Mouse (Mus musculus) heart, postnatal 0 days (tissue): ENCODE measurements around the gene Phldb3. TPM values are rescaled to one million over a fixed set of nuclear protein-coding genes. Genes with fewer than 3 reads are reported as not detected.

Experiments
- ATAC-seq: fragments of 200-750 bp; cut with Nextera tagmentation; 2 replicates; pipeline ENCODE4 v1.8.0; 2017; ENCODE audit warnings: low read depth, moderate number of reproducible peaks, moderate library complexity; ENCODE audit not compliant: insufficient read depth
- DNase-seq: peaks from one replicate; pipeline ENCODE4 v3.0.0-alpha.2; 2016; ENCODE audit warnings: low spot score
- H3K27ac ChIP-seq: fragments of 300-500 bp; sonication (generic); 2 replicates; pipeline ENCODE4 v1.5.1; 2014; ENCODE audit warnings: low read depth, mild to moderate bottlenecking
- H3K27me3 ChIP-seq: fragments of 300-500 bp; sonication (generic); 2 replicates; pipeline ENCODE4 v1.6.1; 2014; ENCODE audit warnings: low read length, mixed read lengths; ENCODE audit not compliant: control insufficient read depth, insufficient read depth
- H3K36me3 ChIP-seq: fragments of 300-500 bp; sonication (generic); replicated peaks from 2 replicates; pipeline ENCODE4 v1.6.1; 2014; ENCODE audit warnings: low read length, mixed read lengths; ENCODE audit not compliant: control insufficient read depth, insufficient read depth
- H3K4me1 ChIP-seq: fragments of 300-500 bp; sonication (generic); 2 replicates; pipeline ENCODE4 v1.6.1; 2014; ENCODE audit warnings: antibody characterized with exemption; ENCODE audit not compliant: control insufficient read depth, insufficient read depth
- H3K4me2 ChIP-seq: fragments of 300-500 bp; sonication (generic); 2 replicates; pipeline ENCODE4 v1.6.1; 2014; ENCODE audit warnings: low read depth, mild to moderate bottlenecking, low read length, moderate library complexity
- H3K4me3 ChIP-seq: fragments of 300-500 bp; sonication (generic); 2 replicates; pipeline ENCODE4 v1.5.1; 2014; ENCODE audit warnings: low read depth, low read length
- H3K9ac ChIP-seq: fragments of 300-500 bp; sonication (generic); replicated peaks from 2 replicates; pipeline ENCODE4 v1.6.1; 2014; ENCODE audit warnings: low read depth, low read length, mixed read lengths
- H3K9me3 ChIP-seq: fragments of 300-500 bp; sonication (generic); replicated peaks from 2 replicates; pipeline ENCODE4 v1.6.1; 2016; ENCODE audit warnings: low read length; ENCODE audit not compliant: control insufficient read depth
- CTCF ChIP-seq: IDR thresholded peaks from 2 replicates; pipeline ENCODE4 v1.5.1; 2016; ENCODE audit warnings: antibody characterized with exemption, control low read depth, low read depth
- EP300 ChIP-seq: IDR thresholded peaks from 2 replicates; pipeline ENCODE4 v1.6.1; 2016; ENCODE audit warnings: antibody characterized with exemption, low read depth
- WGBS: fragments of 180-500 bp; shearing (Covaris S2); extraction: QIAGEN DNeasy Blood & Tissue Kit; methylation state at CpG from one replicate; pipeline ENCODE4 v1.1.7; 2014; 5-methylcytosine and 5-hydroxymethylcytosine counted together
- polyA plus RNA-seq: library from polyadenylated mRNA; unstranded; fragments of >200 nt; fragmentation: Nextera tagmentation; extraction: Ambion mirVana; gene quantifications from 2 replicates; pipeline ENCODE4 v1.2.1, GENCODE M21; 2015
- total RNA-seq: library from RNA; depleted of rRNA; stranded (reverse); fragments of >200 nt; gene quantifications from 2 replicates; pipeline ENCODE4 v1.2.3, GENCODE M21; 2014; ENCODE audit warnings: low replicate concordance; rRNA removed

Phldb3 gene
- total and polyA plus RNA-seq, 2 experiments from 2014 or later = not detected

GRCm38 (mm10) chr7:24676575-24676974, 66.0 kb downstream of the Phldb3 start, which contains the start of gene Tex101:
Tex101 (minus strand) TSS chr7:24676675.
- Histone ChIP-seq H3K9ac (no peak within 1 kb of the TSS), H3K4me3 (no peak within 1 kb of the TSS), H3K27me3 (no peaks in the 10 kb centered on the region), H3K4me1 (no peaks in the 10 kb centered on the region), H3K27ac (no peak within 1 kb of the TSS), H3K9me3 (no peaks in the 10 kb centered on the region), H3K36me3 (no peaks in the 10 kb centered on the region), H3K4me2 (no peak within 1 kb of the TSS)
- DNase-seq (no peak), ATAC-seq (no peak)
- TF ChIP-seq CTCF = no peak
- no peak for TF ChIP-seq EP300
- WGBS = 75% methylated on average over 9 of the region's 9 CpGs

Other genes with a start within 250 kb of the Phldb3 start
- gene Kcnn4, start 240.5 kb upstream of the Phldb3 start, total RNA-seq = 0.69 and 2.0 TPM in 2 replicates
- 0.85 and 0.98 TPM in 2 replicates for gene Kcnn4, start 240.5 kb upstream of the Phldb3 start, polyA plus RNA-seq
- gene Smg9, start 211.1 kb upstream of the Phldb3 start, total RNA-seq = 15.5 and 30.2 TPM in 2 replicates
- 13.1 and 13.5 TPM in 2 replicates for gene Smg9, start 211.1 kb upstream of the Phldb3 start, polyA plus RNA-seq
- gene Irgc1, start 158.5 kb upstream of the Phldb3 start, total RNA-seq = not detected in 2 replicates
- not detected in 2 replicates for gene Irgc1, start 158.5 kb upstream of the Phldb3 start, polyA plus RNA-seq
- 13.1 and 16.0 TPM in 2 replicates for gene Plaur, start 148.3 kb upstream of the Phldb3 start, total RNA-seq
- gene Plaur, start 148.3 kb upstream of the Phldb3 start, polyA plus RNA-seq = 6.1 and 6.5 TPM in 2 replicates
- 14.3 and 30.5 TPM in 2 replicates for gene Cadm4, start 128.7 kb upstream of the Phldb3 start, total RNA-seq
- gene Cadm4, start 128.7 kb upstream of the Phldb3 start, polyA plus RNA-seq = 4.1 and 4.2 TPM in 2 replicates
- gene Zfp428, start 103.8 kb upstream of the Phldb3 start, total RNA-seq = 24.8 and 36.3 TPM in 2 replicates
- gene Zfp428, start 103.8 kb upstream of the Phldb3 start, polyA plus RNA-seq = 39.1 and 39.3 TPM in 2 replicates
- not detected in 2 replicates for gene AC161166.1, start 98.3 kb upstream of the Phldb3 start, total RNA-seq
- 0.10 and 0.19 TPM in 2 replicates for gene AC161166.1, start 98.3 kb upstream of the Phldb3 start, polyA plus RNA-seq
- gene Irgq, start 80.1 kb upstream of the Phldb3 start, total RNA-seq = 22.1 and 24.5 TPM in 2 replicates
- gene Irgq, start 80.1 kb upstream of the Phldb3 start, polyA plus RNA-seq = 4.5 and 4.8 TPM in 2 replicates
- gene Pinlyp, start 64.6 kb upstream of the Phldb3 start, total RNA-seq = not detected in 2 replicates
- gene Pinlyp, start 64.6 kb upstream of the Phldb3 start, polyA plus RNA-seq = not detected in 2 replicates
- 30.3 and 46.1 TPM in 2 replicates for gene Xrcc1, start 64.5 kb upstream of the Phldb3 start, total RNA-seq
- gene Xrcc1, start 64.5 kb upstream of the Phldb3 start, polyA plus RNA-seq = 30.7 and 31.1 TPM in 2 replicates
- gene Ethe1, start 23.2 kb upstream of the Phldb3 start, total RNA-seq = 21.2 and 42.2 TPM in 2 replicates
- gene Ethe1, start 23.2 kb upstream of the Phldb3 start, polyA plus RNA-seq = 21.5 and 23.1 TPM in 2 replicates
- 0.04 TPM in 1 of 2 replicates, not detected in the other for gene Zfp575, start 23.1 kb upstream of the Phldb3 start, total RNA-seq
- gene Zfp575, start 23.1 kb upstream of the Phldb3 start, polyA plus RNA-seq = 0.58 and 0.67 TPM in 2 replicates
- not detected in 2 replicates for gene Lypd3, start 25.8 kb downstream of the Phldb3 start, total RNA-seq
- gene Lypd3, start 25.8 kb downstream of the Phldb3 start, polyA plus RNA-seq = not detected in 2 replicates
- not detected in 2 replicates for gene Tex101, start 65.9 kb downstream of the Phldb3 start, total RNA-seq
- not detected in 2 replicates for gene Tex101, start 65.9 kb downstream of the Phldb3 start, polyA plus RNA-seq
- gene BC049730, start 98.5 kb downstream of the Phldb3 start, total RNA-seq = not detected in 2 replicates
- not detected in 2 replicates for gene BC049730, start 98.5 kb downstream of the Phldb3 start, polyA plus RNA-seq
- gene Gm4763, start 116.1 kb downstream of the Phldb3 start, total RNA-seq = not detected in 2 replicates
- not detected in 2 replicates for gene Gm4763, start 116.1 kb downstream of the Phldb3 start, polyA plus RNA-seq
- gene Cd177, start 149.5 kb downstream of the Phldb3 start, total RNA-seq = 0.12 TPM in 1 of 2 replicates, not detected in the other
- 0.18 and 0.23 TPM in 2 replicates for gene Cd177, start 149.5 kb downstream of the Phldb3 start, polyA plus RNA-seq
- gene Ceacam10, start 166.4 kb downstream of the Phldb3 start, total RNA-seq = not detected in 2 replicates
- not detected in 2 replicates for gene Ceacam10, start 166.4 kb downstream of the Phldb3 start, polyA plus RNA-seq